Mouse (Mus musculus) adrenal gland, adult (tissue): ENCODE measurements around the gene Akt1.

ENCODE experiments used
- DNase-seq, 2 experiments: peaks; one replicate each; pipeline ENCODE4 v3.0.0; 2022 to 2023; ENCODE audit warnings: low spot score in 1 of 2; ENCODE audit not compliant: inconsistent age in 2 of 2

The Akt1 gene

DNA sequence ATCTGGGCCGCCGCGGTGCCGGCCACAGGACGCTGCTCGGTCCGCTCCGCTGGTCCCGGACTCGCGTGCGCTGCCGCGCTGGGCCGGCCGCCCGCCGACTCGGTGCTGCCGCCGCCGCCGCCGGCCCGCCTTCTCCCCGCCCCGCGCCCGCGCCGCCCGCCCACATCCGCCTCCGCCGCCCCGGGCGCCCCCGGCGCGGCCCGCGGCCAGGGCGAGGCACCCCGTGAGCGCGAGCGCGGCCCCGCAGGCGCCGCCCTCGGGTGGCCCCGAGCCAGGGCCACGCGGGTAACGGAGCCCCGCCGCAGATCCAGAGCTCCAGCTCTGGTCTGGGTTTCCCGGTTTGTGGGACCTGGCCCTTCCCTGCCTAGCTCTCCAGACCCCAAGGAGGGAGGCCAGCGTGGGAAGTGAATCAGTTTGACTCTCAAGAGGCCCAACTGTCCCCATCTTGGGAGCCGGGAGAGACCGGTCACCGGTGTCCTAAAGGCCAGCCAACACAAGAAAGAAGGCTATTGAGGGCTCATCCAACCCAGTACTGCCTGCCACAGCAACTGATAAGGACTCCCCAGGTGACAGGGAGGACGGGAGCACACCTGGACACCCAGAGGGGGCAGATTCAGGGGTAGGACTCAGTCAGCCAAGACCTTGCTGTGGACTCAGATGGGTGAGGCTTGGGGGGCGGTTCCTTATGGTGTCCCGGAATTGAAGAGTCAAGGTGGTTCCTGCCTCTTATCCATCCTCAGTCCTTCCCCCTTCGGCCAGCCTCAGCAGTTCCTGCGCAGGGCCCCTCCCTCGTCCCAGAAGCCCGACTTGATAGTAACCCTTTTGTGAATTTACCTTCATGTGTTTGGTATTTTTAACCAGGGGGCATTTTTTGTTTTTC is at the start of gene Akt1:
Gene Akt1, minus strand, starts transcription at position 753 of the 880 bp plus-strand sequence.
- peak; percentile 81 to 93 for DNase-seq

DNA sequence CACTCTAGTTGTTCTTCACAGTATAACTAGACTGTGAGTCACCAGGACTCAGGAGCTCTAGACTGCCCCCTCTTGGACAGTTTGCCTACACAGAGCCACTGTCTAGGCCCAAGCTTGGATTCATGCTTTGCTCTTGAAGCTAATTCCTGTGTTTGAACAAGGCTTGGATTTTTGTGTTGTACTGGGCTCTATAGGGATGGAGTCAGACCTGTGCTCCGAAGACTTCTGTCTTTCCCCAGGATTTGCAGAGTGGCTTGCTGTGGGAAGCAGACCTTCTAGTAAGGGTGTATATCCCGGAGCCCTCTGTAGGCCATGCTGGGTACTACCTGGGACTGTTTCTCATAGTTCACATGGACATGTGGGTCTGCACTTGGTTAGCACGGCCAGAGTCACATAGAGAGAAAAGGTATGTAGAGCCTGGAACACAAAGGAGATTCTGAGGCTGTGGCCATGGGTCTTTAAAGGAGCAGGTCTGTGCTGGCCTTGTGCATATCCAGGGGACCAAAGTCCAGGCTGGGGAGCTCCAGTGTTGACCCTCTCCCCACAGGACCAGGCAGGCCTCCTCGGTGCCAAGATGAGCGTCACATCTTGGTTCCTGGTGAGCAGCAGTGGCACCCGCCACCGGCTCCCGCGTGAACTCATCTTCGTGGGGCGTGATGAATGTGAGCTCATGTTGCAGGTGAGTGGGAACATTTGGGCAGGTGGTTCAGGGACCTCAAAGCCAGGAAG is 49.6 kb upstream of the Akt1 start:
- peak; percentile 70 to 91 for DNase-seq

DNA sequence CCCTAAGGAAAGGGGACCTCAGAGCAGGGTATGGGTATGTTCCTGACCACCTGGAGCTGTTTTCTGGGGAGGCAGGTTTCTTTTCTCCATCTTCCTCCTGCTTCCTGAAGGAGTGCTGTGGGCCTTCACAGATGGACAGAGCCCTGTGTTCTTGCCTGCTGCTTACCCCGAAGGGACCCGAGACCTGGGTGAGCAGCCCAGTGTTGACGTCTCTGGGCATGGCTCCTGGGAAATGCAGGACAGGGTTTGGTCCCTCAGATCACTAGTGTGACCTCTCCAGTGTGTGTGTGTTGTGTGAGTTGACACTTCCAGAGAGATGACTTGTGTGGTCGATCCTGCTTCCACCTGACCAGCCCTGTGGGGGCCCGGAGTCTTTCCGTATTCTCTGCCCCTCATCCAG is 48.8 kb upstream of the Akt1 start:
- DNase-seq, result no peak

DNA sequence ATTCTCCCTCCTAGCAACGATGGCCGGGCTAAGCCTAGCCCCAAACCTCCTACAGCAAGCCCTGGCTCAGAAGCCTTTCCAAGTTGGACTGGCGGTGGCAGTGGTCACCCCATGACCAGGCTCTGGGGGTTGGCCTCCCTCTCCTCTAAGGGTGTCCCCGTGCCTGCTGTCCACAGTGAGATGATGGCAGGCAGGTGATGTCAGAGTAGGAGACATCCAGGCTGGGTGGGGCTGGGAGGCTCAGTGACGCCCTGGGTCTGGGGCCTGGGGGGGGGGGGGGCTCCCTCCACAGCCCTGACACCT is 48.3 kb upstream of the Akt1 start:
- no peak for DNase-seq

DNA sequence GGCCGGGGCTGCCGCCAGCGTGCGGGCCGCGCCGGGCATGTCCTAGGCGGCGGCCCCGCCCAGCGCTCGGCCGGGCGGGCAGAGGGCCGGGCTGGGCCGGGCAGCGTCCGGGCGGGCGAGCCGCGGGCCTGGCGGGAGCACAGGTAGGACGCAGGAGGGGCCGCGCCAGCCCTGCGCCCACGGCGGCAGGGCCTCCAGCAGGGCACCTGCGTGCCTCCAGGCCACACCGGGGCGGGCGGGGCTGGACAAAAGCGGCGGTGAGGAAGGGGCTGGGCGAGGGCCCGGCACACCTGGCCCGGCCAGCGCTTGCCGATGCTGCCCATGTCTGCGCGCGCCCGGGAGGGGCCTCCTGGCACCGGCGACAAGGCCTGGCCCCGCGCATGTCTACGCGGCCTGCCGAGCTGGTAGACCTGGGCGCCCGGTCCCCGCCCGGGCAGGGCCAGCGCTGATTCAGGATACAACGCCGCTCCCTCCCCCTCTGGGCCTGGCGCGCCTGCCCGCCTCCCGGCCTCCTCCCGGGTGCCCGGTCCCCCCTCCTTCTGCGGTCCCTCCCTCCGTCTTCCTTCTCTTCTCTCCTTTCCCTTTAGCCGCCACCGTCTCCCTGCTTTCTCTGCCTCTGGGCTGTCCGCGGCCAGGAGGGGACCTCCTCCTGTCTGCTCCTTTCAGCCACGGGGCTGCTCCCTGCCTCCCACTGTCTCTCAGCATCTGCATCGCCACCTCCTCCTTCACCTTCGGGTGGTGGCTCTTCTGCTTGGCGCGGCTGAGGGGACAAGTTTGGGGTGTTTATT is 47.8 kb upstream of the Akt1 start:
- peak; percentile 83 to 90 for DNase-seq

DNA sequence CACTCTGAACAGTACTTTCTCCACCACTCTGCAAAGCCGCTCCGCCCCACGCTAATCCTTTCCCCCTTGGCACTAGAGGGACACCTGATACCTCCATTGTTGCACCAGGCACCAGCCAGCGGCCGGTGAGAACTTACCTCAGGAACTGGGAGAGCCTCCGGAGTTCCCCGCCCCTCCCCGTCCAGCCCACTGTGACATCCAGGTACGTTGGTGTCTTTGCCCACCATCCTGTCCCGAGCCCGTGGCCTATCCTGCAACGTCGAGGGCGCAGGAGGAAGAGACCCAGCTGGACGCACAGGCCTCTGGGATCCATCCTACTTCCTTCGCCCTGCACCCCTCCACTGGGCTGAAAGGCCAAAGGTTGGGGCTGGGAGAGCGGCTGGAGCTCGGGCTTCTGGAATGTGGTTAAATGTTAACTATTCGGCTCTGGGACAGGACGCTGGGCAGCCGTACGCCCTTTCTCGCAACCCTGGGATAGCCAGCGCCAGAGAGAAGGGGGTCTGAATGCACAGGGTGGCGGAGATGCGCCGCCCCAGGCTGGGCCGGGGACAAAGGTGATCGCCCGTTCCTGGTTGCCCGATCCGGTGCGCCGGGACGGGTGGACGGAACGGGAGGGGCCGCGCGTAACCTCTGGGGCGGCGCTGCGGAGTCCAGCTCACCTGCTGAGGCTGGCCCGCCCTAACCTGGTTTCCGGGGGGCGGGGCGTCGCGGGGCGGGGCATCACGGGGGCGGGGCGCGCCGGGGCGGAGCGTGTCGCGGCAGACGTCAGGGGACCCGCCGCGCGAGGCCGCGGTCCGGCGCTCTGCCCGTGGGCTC is 46.9 kb upstream of the Akt1 start:
- peak; percentile 75 to 83 for DNase-seq

DNA sequence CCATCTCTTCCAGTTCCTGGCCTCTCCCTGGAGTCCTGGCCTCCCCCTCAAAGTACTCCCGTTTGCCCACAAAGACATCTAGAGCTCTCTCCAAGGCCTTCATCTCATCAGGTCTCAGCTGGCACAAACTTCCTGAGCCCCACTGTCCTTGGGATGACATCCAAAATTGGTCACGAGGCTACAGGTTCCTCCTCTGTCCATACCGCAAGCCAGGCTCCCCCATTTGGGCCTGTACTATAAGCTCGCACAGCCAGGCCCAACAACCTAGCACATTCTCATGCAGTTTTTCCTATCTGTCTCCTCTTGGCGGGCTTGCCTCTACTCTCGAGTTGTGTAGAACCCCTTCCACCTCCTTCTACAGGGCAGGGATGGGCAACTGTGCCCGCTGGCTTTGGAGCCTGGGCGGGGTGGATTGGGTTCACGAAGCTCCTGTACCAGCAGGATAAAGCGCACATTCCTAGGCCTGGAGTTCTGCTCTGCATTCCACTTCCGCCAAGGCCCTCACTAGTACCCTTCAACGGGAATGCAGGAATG is 46.3 kb upstream of the Akt1 start:
- DNase-seq, result peak; percentile 73 to 83

DNA sequence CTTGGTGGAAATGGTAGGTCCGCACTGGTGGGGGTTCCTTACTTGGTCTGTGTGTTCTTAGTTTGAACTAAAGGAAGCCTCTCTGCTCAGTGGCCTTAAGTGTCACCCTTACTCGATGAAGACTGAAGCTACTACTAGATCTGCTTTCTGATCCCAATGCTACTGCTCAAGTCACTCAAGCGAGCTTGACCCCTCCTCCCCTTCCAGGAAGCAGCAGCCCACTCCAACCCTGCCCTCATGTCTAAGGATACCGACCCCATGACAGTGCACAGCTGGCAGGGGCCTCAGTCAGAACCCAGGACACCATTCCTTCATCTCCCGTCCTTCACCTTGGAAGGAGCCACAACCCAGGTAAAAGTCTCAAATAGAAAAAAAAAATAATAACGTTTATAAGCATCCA is 45.5 kb upstream of the Akt1 start, which contains the start of gene Cep170b:
Gene Cep170b, plus strand, starts transcription at position 240 of the 400 bp plus-strand sequence.
- DNase-seq, result no peak

DNA sequence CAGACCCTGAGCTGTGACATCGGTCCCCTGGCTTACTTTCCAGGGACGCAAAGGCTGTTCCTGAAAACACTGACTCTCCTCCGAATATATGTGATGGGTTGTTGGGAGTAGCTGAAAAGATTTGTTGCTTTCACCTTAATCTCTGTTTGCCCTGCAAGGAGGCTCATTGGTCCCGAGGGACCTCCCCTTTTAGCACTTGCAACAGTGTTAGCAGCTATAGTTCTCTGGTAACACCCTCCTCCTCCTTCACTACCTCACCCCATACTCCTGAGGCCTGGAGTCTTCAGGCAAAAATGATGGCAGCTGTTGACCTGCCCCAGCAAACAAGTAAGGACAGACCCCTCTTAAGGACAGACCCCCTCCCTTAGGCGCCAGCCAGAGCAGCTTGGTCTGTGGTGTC is 44.3 kb upstream of the Akt1 start:
- DNase-seq, result no peak

DNA sequence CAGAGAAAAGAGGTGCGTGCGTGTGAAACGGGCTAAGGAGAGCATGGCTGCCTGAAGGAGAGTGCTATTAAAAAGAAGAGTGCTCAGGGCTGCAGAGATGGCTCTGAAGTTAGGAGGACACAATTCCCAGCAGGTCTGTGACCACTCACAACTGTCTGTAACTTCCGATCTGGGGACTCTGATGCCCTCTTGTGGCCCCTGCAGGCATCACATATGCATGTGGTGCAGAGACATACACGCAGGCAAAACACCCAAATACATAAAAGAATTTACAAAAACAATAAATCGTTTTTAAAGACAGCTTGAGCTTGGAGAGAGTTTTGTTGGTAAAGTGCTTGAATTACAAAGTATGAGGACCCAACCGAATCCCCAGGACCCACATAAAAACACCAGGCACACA is 42.5 kb upstream of the Akt1 start:
- peak; percentile 56 to 79 for DNase-seq

DNA sequence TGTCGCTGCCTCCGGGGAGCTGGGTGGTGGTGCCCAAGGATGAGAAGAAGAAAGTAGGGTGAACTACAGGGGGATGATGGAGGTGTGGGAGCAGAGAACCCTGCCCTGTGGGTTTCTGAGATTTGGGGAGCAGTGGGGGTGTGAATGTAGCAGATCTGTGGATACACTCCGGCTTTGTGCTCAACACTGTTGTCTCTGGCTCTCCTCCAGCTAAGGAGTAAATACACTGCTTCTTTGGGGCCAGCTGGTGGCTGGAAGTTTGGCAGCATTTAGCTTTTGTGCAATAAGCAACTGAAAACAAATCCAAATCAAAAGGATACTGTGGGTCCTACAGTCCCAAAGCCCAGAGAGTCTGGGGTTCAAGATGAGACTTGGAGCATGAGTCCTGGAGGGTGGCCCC is 39.3 kb upstream of the Akt1 start:
- peak in 1 of 2 experiments; percentile 54 for DNase-seq

DNA sequence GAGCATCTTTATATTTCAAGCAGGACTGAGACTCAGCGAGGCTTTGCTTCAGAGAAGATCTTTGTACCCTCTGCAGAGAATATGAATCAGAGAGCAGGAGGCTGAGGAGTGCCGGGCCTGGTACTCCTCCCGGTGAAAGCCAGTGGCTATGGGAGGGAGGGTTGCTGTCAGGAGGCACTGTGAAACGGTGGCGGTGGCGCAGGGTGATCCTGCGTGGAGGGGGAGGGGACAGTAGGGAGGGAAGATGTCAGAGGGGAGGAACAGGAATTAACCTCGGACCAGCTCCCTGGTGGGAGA is 32.8 kb upstream of the Akt1 start:
- no peak for DNase-seq

DNA sequence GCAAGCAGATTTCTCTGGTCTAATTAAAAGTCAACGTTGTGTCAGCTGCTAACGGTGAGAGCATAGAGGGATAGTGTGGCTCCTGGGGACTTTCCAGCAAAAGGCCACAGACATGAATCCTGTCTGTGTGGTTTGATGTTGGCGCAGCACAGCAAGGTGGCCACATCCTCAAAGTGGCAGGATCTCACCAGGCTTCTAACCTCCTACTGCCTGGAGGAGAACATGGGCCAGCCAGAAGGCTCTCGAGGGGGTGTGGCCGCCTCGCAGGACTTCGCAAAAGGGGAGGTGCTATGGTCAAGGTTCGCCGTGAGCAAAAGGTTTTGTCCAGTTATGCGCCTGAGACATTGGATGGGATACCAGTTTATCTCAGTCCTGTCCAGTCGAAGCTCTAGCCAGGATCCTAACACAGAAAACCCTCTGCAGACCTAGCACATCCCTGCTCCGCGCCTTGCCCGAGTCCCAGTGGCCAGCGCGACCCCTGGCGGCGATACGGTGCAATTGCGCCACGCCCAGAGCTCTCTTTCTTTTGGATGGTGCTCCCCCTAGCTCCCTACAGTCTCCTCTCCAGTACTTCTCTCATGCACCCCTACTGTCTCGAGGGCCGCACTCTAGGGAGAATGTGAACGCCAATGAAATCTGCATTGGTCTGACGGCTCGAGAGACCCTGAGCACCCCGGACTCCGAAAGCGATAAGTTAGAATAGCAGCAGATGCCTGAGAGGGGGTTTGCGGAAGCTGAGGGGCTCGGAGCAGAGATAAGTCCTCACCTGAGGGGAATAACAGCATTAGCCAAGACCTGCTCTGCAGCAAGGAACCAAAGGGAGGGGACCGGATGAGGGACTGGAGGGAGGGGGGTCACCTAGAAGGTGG is 32.3 kb upstream of the Akt1 start:
- DNase-seq, result peak; percentile 91 to 97

DNA sequence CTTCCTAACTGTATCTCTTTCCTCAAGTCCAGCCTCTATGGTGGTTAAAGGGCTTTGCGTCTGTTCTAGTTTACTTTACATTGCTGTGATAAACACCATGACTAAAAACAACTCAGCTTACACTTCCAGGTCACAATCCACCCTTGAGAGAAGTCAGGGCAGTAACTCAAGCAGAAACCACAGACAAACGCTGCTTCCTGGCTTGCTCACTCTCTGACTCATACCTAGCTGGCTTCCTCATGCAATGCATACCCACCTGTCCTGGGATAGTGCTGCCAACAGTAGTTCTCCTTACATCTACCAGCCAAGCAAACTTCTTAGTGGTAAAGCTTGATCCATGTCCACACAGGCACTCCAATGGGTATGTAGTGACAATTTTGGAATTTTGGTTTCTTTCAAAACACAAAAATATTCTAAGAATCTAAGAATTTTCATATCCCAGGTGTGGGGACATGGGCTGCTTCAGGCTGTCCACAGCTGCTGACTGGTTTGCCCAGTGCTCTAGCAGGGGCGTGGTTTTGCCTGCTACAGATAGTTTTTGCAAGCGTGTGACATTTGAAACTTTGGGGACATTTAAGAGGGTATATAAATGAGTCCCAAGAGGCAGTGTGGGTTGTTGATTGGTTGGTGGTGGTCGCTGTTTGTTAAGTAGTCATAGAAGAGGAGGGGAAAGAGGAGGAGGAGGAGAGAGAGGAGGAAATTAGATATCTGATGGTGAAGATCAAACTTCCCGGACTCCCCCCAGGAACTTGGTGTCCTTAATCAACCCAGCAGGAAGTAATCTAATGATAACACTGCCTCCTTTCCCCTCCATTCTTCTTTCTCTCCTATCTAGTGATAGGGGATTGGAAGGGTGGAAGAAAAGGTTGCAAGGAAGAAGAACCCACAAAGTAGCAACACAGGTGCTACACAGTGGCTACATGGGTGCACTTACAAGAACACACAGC is 28.0 kb upstream of the Akt1 start:
- DNase-seq, result no peak

DNA sequence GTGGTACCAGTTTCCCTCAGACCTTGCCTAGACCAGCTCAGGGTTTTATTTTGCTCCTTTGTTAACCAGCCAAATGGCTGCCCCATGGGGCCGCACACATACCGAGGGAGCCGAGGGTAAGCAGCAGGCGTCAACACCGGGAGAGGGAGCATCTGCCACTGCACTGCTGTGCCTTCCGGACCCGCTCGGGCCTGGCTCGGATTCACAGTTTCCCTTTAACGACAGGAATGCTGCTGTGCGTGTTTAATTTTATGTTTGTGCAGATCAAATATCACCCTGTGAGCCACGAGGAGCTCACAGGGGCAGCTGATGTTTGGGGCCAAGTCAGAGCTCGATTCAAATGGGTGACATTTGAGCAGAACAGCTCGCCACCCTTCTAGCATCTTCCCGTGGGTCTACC is 25.8 kb upstream of the Akt1 start:
- DNase-seq, result no peak

DNA sequence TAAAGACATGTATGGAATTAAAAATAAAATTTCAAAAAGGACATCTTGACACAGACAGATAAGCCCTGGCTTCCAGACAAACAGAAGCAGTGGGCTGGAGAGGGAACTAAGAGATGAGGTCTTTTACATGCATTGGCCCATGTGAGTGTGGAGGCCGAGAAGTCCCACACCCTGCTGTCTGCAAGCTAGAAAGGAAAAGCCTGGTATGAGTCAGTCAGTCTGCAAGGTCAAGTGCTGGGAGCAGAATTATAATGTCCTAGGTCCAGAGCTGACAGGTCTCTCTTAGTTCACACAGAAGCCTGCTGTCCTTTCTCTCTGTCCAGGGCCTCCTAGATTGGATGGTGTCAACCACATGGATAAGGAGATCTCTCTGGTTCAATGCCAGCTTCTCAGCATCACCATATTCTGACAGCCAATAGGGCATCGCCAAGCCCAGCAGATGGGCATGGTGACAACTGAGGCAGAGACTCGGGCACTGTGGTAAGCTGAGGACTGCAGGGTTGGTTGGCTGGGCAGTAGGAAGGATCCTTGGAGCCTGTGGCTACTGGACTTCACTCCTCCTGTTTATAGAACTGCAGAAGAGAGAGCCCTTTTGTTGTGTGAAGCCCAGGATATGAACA is 22.2 kb upstream of the Akt1 start:
- DNase-seq, result peak; percentile 69 to 78

DNA sequence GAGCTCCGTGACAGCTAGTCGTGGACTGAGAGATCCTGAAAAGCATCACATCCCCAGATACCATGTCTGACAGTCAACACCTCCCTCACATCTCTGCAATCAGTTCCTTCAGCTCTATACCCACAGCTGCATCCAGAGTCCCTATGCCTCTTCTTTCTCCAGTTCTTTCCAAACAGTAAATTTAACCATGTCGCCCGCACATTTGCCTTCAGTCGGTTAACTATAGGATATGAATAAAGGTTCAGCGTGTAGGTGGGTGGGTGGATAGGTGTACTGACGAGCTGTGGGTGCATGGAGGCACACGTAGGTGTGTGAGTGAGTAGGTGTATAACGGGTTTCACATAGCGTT is 19.4 kb upstream of the Akt1 start:
- DNase-seq, result no peak
